Mouse (Mus musculus) intestine, embryonic 16.5 days (tissue): ENCODE data around the gene Ccdc110. TPM values are rescaled to one million over a fixed set of nuclear protein-coding genes. Genes with fewer than 3 reads are reported as not detected.

Experiments used
- ATAC-seq: fragments of 200-750 bp; cut with Nextera tagmentation; 2 replicates; pipeline ENCODE4 v1.8.0; 2017; ENCODE audit warnings: moderate TSS enrichment, moderate library complexity
- H3K27ac ChIP-seq: fragments of 300-500 bp; sonication (generic); 2 replicates; pipeline ENCODE4 v1.5.1; 2014; ENCODE audit warnings: mild to moderate bottlenecking, low read length
- H3K27me3 ChIP-seq: fragments of 300-500 bp; sonication (generic); replicated peaks from 2 replicates; pipeline ENCODE4 v1.6.1; 2014; ENCODE audit warnings: low read length, control low read depth, mixed read lengths; ENCODE audit not compliant: control insufficient read depth, insufficient read depth
- H3K36me3 ChIP-seq: fragments of 300-500 bp; sonication (generic); 2 replicates; pipeline ENCODE4 v1.6.1; 2014; ENCODE audit warnings: low read length, control low read depth; ENCODE audit not compliant: control insufficient read depth, insufficient read depth
- H3K4me1 ChIP-seq: fragments of 300-500 bp; sonication (generic); 2 replicates; pipeline ENCODE4 v1.6.1; 2014; ENCODE audit warnings: low read length, control low read depth, mixed read lengths; ENCODE audit not compliant: control insufficient read depth, insufficient read depth
- H3K4me2 ChIP-seq: fragments of 300-500 bp; sonication (generic); 2 replicates; pipeline ENCODE4 v1.6.1; 2014; ENCODE audit warnings: low read depth, low read length, control low read depth
- H3K4me3 ChIP-seq: fragments of 300-500 bp; sonication (generic); 2 replicates; pipeline ENCODE4 v1.5.1; 2014; ENCODE audit warnings: mild to moderate bottlenecking, low read length
- H3K9ac ChIP-seq: fragments of 300-500 bp; sonication (generic); 2 replicates; pipeline ENCODE4 v1.6.1; 2014; ENCODE audit warnings: low read depth, low read length
- H3K9me3 ChIP-seq: fragments of 300-500 bp; sonication (generic); 2 replicates; pipeline ENCODE4 v1.6.1; 2016; ENCODE audit warnings: low read length, control low read depth; ENCODE audit not compliant: control insufficient read depth
- WGBS: fragments of 180-500 bp; shearing (Covaris S2); extraction: QIAGEN DNeasy Blood & Tissue Kit; methylation state at CpG from one replicate; pipeline ENCODE4 v1.1.7; 2014; 5-methylcytosine and 5-hydroxymethylcytosine counted together
- polyA plus RNA-seq: library from polyadenylated mRNA; unstranded; fragments of >200 nt; fragmentation: Nextera tagmentation; extraction: Ambion mirVana; gene quantifications from 2 replicates; pipeline ENCODE4 v1.2.1, GENCODE M21; 2015

Gene Ccdc110
- polyA plus RNA-seq, 1 experiment from 2014 or later, result not detected

GRCm38 (mm10) chr8:45906251-45906619, 28.2 kb upstream of the Ccdc110 start:
- H3K4me1 ChIP-seq, result 0 out of 2 replicates have a peak, but pooled peaks cover 2% of the 10 kb centered on the region
- no peak overlapping the region for H3K9ac ChIP-seq
- WGBS, result 90% methylated on average over 4 of the region's 4 CpGs
- no peak overlapping the region for H3K4me2 ChIP-seq
- no peak overlapping the region for H3K27ac ChIP-seq
- H3K4me3 ChIP-seq, result no peak overlapping the region
- no peaks in the 10 kb centered on the region for H3K36me3 ChIP-seq
- no peaks in the 10 kb centered on the region for H3K9me3 ChIP-seq
- no peaks in the 10 kb centered on the region for H3K27me3 ChIP-seq
- ATAC-seq, result no peak

GRCm38 (mm10) chr8:45913707-45914106, 20.7 kb upstream of the Ccdc110 start:
- Histone ChIP-seq H3K27me3 (no peaks in the 10 kb centered on the region), H3K4me2 (no peak overlapping the region), H3K9me3 (no peaks in the 10 kb centered on the region), H3K4me1 (0 out of 2 replicates have a peak, but pooled peaks cover 2% of the 10 kb centered on the region), H3K4me3 (no peak overlapping the region), H3K27ac (no peak overlapping the region), H3K36me3 (no peaks in the 10 kb centered on the region), H3K9ac (no peak overlapping the region)
- WGBS, result 88% methylated on average over 11 of the region's 11 CpGs
- no peak for ATAC-seq

GRCm38 (mm10) chr8:45916496-45916895, 17.9 kb upstream of the Ccdc110 start:
- ATAC-seq, result no peak
- Histone ChIP-seq H3K4me3 (no peak overlapping the region), H3K9ac (no peak overlapping the region), H3K27ac (no peak overlapping the region), H3K36me3 (no peaks in the 10 kb centered on the region), H3K4me1 (no peaks in the 10 kb centered on the region), H3K9me3 (no peaks in the 10 kb centered on the region), H3K4me2 (no peak overlapping the region), H3K27me3 (no peaks in the 10 kb centered on the region)
- WGBS, result 77% methylated on average over 3 of the region's 3 CpGs

- no peak overlapping the region for H3K4me2 ChIP-seq
- no peak overlapping the region for H3K27ac ChIP-seq
- H3K36me3 ChIP-seq, result no peaks in the 10 kb centered on the region
- H3K4me1 ChIP-seq, result no peaks in the 10 kb centered on the region
- no peak overlapping the region for H3K9ac ChIP-seq
- no peak for ATAC-seq
- no peak overlapping the region for H3K4me3 ChIP-seq
- no peaks in the 10 kb centered on the region for H3K27me3 ChIP-seq
- 71% methylated on average over 20 of the region's 20 CpGs for WGBS
- H3K9me3 ChIP-seq, result no peaks in the 10 kb centered on the region
Measured at GRCm38 (mm10) chr8:45917040-45917679, 17.3 kb upstream of the Ccdc110 start.

- 85% methylated on average over 15 of the region's 15 CpGs for WGBS
Measured at GRCm38 (mm10) chr8:45918891-45919290, 15.5 kb upstream of the Ccdc110 start.

GRCm38 (mm10) chr8:45920392-45920791, 14.0 kb upstream of the Ccdc110 start:
- ATAC-seq, result no peak
- H3K9me3 ChIP-seq, result no peaks in the 10 kb centered on the region
- H3K27me3 ChIP-seq, result no peaks in the 10 kb centered on the region
- WGBS, result 90% methylated on average over 7 of the region's 7 CpGs
- no peak overlapping the region for H3K27ac ChIP-seq
- H3K4me1 ChIP-seq, result no peaks in the 10 kb centered on the region
- no peak overlapping the region for H3K9ac ChIP-seq
- H3K4me3 ChIP-seq, result no peak overlapping the region
- no peak overlapping the region for H3K4me2 ChIP-seq
- no peaks in the 10 kb centered on the region for H3K36me3 ChIP-seq

More at GRCm38 (mm10) chr8:45918891-45919290, 15.5 kb upstream of the Ccdc110 start:
- no peaks in the 10 kb centered on the region for H3K36me3 ChIP-seq
- no peaks in the 10 kb centered on the region for H3K4me1 ChIP-seq
- no peak for ATAC-seq
- no peaks in the 10 kb centered on the region for H3K9me3 ChIP-seq
- no peaks in the 10 kb centered on the region for H3K27me3 ChIP-seq
- no peak overlapping the region for H3K9ac ChIP-seq
- no peak overlapping the region for H3K4me2 ChIP-seq
- no peak overlapping the region for H3K27ac ChIP-seq
- no peak overlapping the region for H3K4me3 ChIP-seq

- no peaks in the 10 kb centered on the region for H3K36me3 ChIP-seq
- 94% methylated on average over 7 of the region's 7 CpGs for WGBS
- H3K4me1 ChIP-seq, result no peaks in the 10 kb centered on the region
- no peaks in the 10 kb centered on the region for H3K9me3 ChIP-seq
- no peak overlapping the region for H3K27ac ChIP-seq
- no peak overlapping the region for H3K4me3 ChIP-seq
- no peak overlapping the region for H3K9ac ChIP-seq
- ATAC-seq, result no peak
- H3K4me2 ChIP-seq, result no peak overlapping the region
- H3K27me3 ChIP-seq, result no peaks in the 10 kb centered on the region
Measured at GRCm38 (mm10) chr8:45922116-45922515, 12.3 kb upstream of the Ccdc110 start.

GRCm38 (mm10) chr8:45936986-45937385, 2.6 kb downstream of the Ccdc110 start:
- no peak overlapping the region for H3K27ac ChIP-seq
- 89% methylated on average over 9 of the region's 9 CpGs for WGBS
- no peak for ATAC-seq

GRCm38 (mm10) chr8:45946283-45946682, 11.9 kb downstream of the Ccdc110 start:
- WGBS, result 90% methylated on average over 4 of the region's 4 CpGs
- no peak for ATAC-seq
- no peak overlapping the region for H3K4me3 ChIP-seq
- no peak overlapping the region for H3K4me2 ChIP-seq
- no peaks in the 10 kb centered on the region for H3K4me1 ChIP-seq
- no peak overlapping the region for H3K9ac ChIP-seq
- H3K27ac ChIP-seq, result no peak overlapping the region
- H3K36me3 ChIP-seq, result no peaks in the 10 kb centered on the region
- no peaks in the 10 kb centered on the region for H3K9me3 ChIP-seq
- no peaks in the 10 kb centered on the region for H3K27me3 ChIP-seq

More at GRCm38 (mm10) chr8:45936986-45937385, 2.6 kb downstream of the Ccdc110 start:
- H3K4me1 ChIP-seq, result no peaks in the 10 kb centered on the region
- no peaks in the 10 kb centered on the region for H3K36me3 ChIP-seq
- H3K4me3 ChIP-seq, result no peak overlapping the region
- H3K27me3 ChIP-seq, result 0 out of 2 replicates have a peak, but pooled peaks cover 2% of the 10 kb centered on the region
- H3K9me3 ChIP-seq, result no peaks in the 10 kb centered on the region
- no peak overlapping the region for H3K9ac ChIP-seq
- no peak overlapping the region for H3K4me2 ChIP-seq

GRCm38 (mm10) chr8:45950622-45951021, 16.2 kb downstream of the Ccdc110 start:
- H3K27me3 ChIP-seq, result no peaks in the 10 kb centered on the region
- no peak overlapping the region for H3K4me3 ChIP-seq
- no peak overlapping the region for H3K9ac ChIP-seq
- no peak overlapping the region for H3K27ac ChIP-seq
- no peaks in the 10 kb centered on the region for H3K9me3 ChIP-seq
- no peak overlapping the region for H3K4me2 ChIP-seq
- no peaks in the 10 kb centered on the region for H3K36me3 ChIP-seq
- WGBS, result 67% methylated on average over 2 of the region's 2 CpGs
- no peaks in the 10 kb centered on the region for H3K4me1 ChIP-seq
- no peak for ATAC-seq
